Mouse (Mus musculus) lung, embryonic 14.5 days (tissue): ENCODE data around the gene Synpr. TPM values are rescaled to one million over a fixed set of nuclear protein-coding genes. Genes with fewer than 3 reads are reported as not detected.

Source experiments
- ATAC-seq: fragments of 200-750 bp; cut with Nextera tagmentation; 2 replicates; pipeline ENCODE4 v1.8.0; 2017; ENCODE audit warnings: mild to moderate bottlenecking, moderate TSS enrichment, moderate library complexity; ENCODE audit not compliant: insufficient read depth
- DNase-seq: peaks from one replicate; pipeline ENCODE4 v3.0.0-alpha.2; 2015
- H3K27ac ChIP-seq: fragments of 300-500 bp; sonication (generic); 2 replicates; pipeline ENCODE4 v1.5.1; 2014; ENCODE audit warnings: low read depth, mild to moderate bottlenecking, moderate library complexity
- H3K27me3 ChIP-seq: fragments of 300-500 bp; sonication (generic); 2 replicates; pipeline ENCODE4 v1.6.1; 2014; ENCODE audit warnings: low read length, control low read depth; ENCODE audit not compliant: insufficient read depth
- H3K36me3 ChIP-seq: fragments of 300-500 bp; sonication (generic); 2 replicates; pipeline ENCODE4 v1.6.1; 2014; ENCODE audit warnings: control low read depth; ENCODE audit not compliant: insufficient read depth
- H3K4me1 ChIP-seq: fragments of 300-500 bp; sonication (generic); 2 replicates; pipeline ENCODE4 v1.6.1; 2014; ENCODE audit warnings: antibody characterized with exemption, control low read depth; ENCODE audit not compliant: insufficient read depth
- H3K4me2 ChIP-seq: fragments of 300-500 bp; sonication (generic); 2 replicates; pipeline ENCODE4 v1.6.1; 2014; ENCODE audit warnings: mild to moderate bottlenecking
- H3K4me3 ChIP-seq: fragments of 300-500 bp; sonication (generic); 2 replicates; pipeline ENCODE4 v1.5.1; 2014; ENCODE audit warnings: low read depth, low read length
- H3K9ac ChIP-seq: fragments of 300-500 bp; sonication (generic); 2 replicates; pipeline ENCODE4 v1.6.1; 2014
- H3K9me3 ChIP-seq: fragments of 300-500 bp; sonication (generic); 2 replicates; pipeline ENCODE4 v1.6.1; 2016; ENCODE audit warnings: low read depth, low read length, control low read depth
- CTCF ChIP-seq: IDR thresholded peaks from 2 replicates; pipeline ENCODE4 v1.5.1; 2016; ENCODE audit warnings: antibody characterized with exemption, low read depth
- WGBS: fragments of 180-500 bp; shearing (Covaris S2); extraction: QIAGEN DNeasy Blood & Tissue Kit; methylation state at CpG from one replicate; pipeline ENCODE4 v1.1.7; 2014; 5-methylcytosine and 5-hydroxymethylcytosine counted together
- polyA plus RNA-seq: library from polyadenylated mRNA; unstranded; fragments of >200 nt; fragmentation: Nextera tagmentation; extraction: Ambion mirVana; gene quantifications from 2 replicates; pipeline ENCODE4 v1.2.1, GENCODE M21; 2014

Gene Synpr
- polyA plus RNA-seq, 1 experiment from 2014 or later, result 2.8 TPM

GRCm38 (mm10) chr14:13328461-13328860 lies 43.9 kb downstream of the Synpr start:
- 82% methylated on average over 2 of the region's 2 CpGs for WGBS
- TF ChIP-seq CTCF, result no peak
- Histone ChIP-seq H3K4me3 (no peak overlapping the region), H3K9me3 (no peaks in the 10 kb centered on the region), H3K4me2 (no peak overlapping the region), H3K9ac (no peak overlapping the region), H3K4me1 (no peaks in the 10 kb centered on the region), H3K27ac (no peak overlapping the region), H3K36me3 (no peaks in the 10 kb centered on the region), H3K27me3 (no peaks in the 10 kb centered on the region)
- ATAC-seq (no peak), DNase-seq (no peak)

GRCm38 (mm10) chr14:13332497-13333306 lies 48.1 kb downstream of the Synpr start:
- H3K27ac ChIP-seq, result no peak overlapping the region
- 56% methylated on average over 10 of the region's 10 CpGs for WGBS
- H3K9ac ChIP-seq, result no peak overlapping the region
- no peaks in the 10 kb centered on the region for H3K9me3 ChIP-seq
- no peak overlapping the region for H3K4me2 ChIP-seq
- no peaks in the 10 kb centered on the region for H3K27me3 ChIP-seq
- H3K4me3 ChIP-seq, result no peak overlapping the region
- no peak for DNase-seq
- H3K36me3 ChIP-seq, result no peaks in the 10 kb centered on the region
- H3K4me1 ChIP-seq, result no peaks in the 10 kb centered on the region
- no peak for TF ChIP-seq CTCF
- no peak for ATAC-seq

GRCm38 (mm10) chr14:13333372-13333771 lies 48.8 kb downstream of the Synpr start:
- Histone ChIP-seq H3K9ac (no peak overlapping the region), H3K27me3 (no peaks in the 10 kb centered on the region), H3K36me3 (no peaks in the 10 kb centered on the region), H3K27ac (no peak overlapping the region), H3K4me3 (no peak overlapping the region), H3K4me2 (no peak overlapping the region), H3K4me1 (no peaks in the 10 kb centered on the region), H3K9me3 (no peaks in the 10 kb centered on the region)
- no peak for DNase-seq
- no peak for TF ChIP-seq CTCF
- no peak for ATAC-seq
- 57% methylated on average over 5 of the region's 5 CpGs for WGBS

- no peak overlapping the region for H3K4me3 ChIP-seq
- H3K27ac ChIP-seq, result no peak overlapping the region
- WGBS, result 70% methylated on average over 4 of the region's 4 CpGs
- no peaks in the 10 kb centered on the region for H3K27me3 ChIP-seq
- H3K36me3 ChIP-seq, result no peaks in the 10 kb centered on the region
- DNase-seq, result no peak
- H3K9me3 ChIP-seq, result no peaks in the 10 kb centered on the region
- H3K4me1 ChIP-seq, result no peaks in the 10 kb centered on the region
- TF ChIP-seq CTCF, result no peak
- H3K9ac ChIP-seq, result no peak overlapping the region
- H3K4me2 ChIP-seq, result no peak overlapping the region
- ATAC-seq, result no peak
These were observed 51.6 kb downstream of the Synpr start for GRCm38 (mm10) chr14:13336162-13336561.

DNA sequence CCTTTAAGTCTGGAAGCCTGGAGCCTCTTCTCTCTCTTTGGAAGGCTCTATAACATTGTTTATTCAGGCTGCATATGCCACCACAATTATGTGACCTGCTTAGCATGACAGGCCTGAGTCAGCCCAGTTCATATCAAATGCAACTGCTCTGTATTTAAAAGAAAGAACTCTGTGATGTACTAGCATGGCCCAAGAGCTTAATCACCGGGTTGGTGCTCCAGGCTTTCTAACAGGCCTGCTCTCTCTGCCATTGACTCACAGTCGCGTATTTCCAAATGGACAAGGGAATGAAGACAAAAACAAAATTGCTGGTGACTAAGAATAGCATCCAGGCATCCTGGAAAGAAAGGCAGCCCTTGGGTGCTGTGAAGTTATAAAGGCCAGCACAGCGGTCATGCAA lies 56.1 kb downstream of the Synpr start:
- no peak for ATAC-seq

GRCm38 (mm10) chr14:13344240-13344639 lies 59.7 kb downstream of the Synpr start:
- WGBS, result 70% methylated on average over 2 of the region's 2 CpGs
- H3K4me3 ChIP-seq, result no peak overlapping the region
- ATAC-seq (no peak), DNase-seq (no peak)
- H3K4me1 ChIP-seq, result no peaks in the 10 kb centered on the region
- no peaks in the 10 kb centered on the region for H3K36me3 ChIP-seq
- no peaks in the 10 kb centered on the region for H3K27me3 ChIP-seq
- H3K27ac ChIP-seq, result no peak overlapping the region
- 0 out of 2 replicates have a peak, but pooled peaks have one; percentile 4 for TF ChIP-seq CTCF
- no peak overlapping the region for H3K9ac ChIP-seq
- H3K9me3 ChIP-seq, result no peaks in the 10 kb centered on the region
- H3K4me2 ChIP-seq, result no peak overlapping the region

More for the DNA sequence above, 56.1 kb downstream of the Synpr start:
- Histone ChIP-seq H3K4me1 (no peaks in the 10 kb centered on the region), H3K36me3 (no peaks in the 10 kb centered on the region), H3K27ac (no peak overlapping the region), H3K9me3 (no peaks in the 10 kb centered on the region), H3K27me3 (no peaks in the 10 kb centered on the region), H3K4me2 (no peak overlapping the region), H3K4me3 (no peak overlapping the region), H3K9ac (no peak overlapping the region)
- TF ChIP-seq CTCF, result no peak
- WGBS, result 84% methylated on average over 4 of the region's 4 CpGs
- DNase-seq, result no peak

DNA sequence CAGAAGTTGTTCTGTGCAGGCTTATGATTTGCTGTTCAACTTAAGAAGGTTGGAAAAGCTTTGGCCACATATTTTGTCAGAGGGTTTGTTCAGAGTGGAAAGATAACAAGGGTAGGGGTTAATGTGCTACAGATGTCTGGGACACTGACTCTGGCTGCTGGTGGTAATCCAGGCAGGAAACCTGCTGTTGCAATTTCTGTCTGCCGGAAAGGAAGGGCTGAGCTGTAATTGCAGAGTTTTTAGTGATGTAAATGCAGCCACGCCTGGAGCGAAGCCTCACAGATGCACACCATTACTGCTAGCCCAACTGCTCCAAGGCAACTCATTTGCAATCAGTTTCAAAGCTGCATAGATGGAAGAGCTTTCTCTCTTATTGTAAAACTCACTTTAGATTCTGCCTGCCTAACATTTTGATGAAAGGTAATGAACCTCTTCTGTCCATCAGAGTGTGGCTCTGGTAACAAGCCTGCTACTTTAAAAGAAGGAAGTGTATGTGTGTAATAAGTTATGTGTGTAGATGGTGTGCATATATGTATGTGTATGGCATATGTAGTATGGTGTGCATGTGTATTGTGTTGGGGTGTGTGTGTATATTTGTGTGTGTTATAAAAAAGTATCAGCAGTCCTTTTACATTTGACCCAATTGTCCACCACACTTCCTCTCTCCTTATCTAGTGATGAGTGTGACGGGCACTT lies 64.7 kb downstream of the Synpr start:
- Histone ChIP-seq H3K27ac (no peak overlapping the region), H3K36me3 (no peaks in the 10 kb centered on the region), H3K4me3 (no peak overlapping the region), H3K9me3 (no peaks in the 10 kb centered on the region), H3K4me2 (no peak overlapping the region), H3K4me1 (no peaks in the 10 kb centered on the region), H3K27me3 (no peaks in the 10 kb centered on the region), H3K9ac (no peak overlapping the region)
- DNase-seq (no peak), ATAC-seq (no peak)
- no peak for TF ChIP-seq CTCF
- 36% methylated on average over 4 of the region's 4 CpGs for WGBS
